Mouse (Mus musculus): Measurements from ENCODE around the gene Usp17la. TPM values are rescaled to one million over a fixed set of nuclear protein-coding genes. Genes with fewer than 3 reads are reported as not detected.
"Not testable (repeated sequence)": the region's sequence is repeated elsewhere in the genome, so short reads cannot be mapped to it uniquely, and the experiment has no call there.

Usp17la gene
- not detected in 2 replicates for polyA plus RNA-seq (2012; rRNA removed)

DNA sequence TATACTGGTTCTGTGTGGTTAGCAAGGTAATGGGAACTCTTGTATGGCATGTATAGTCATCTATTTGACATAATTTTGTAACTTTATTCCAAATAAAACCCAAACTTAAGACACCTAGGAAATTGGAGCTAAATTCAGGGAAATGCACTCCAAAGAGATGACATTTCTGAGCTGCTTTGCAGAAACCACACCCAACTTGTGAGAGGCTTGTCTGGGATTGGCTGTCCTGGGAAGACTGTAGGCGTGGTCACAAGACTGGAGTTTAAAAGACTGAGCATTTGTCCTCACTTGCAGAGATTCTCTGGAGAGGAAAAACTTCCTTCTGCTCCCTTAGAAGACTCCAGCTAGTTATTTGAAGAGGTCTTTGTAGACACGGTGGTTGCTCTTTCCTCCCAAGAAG is at the start of gene Usp17la:
TSS of gene Usp17la (plus strand) at position 301 of the 400 bp plus-strand sequence.
- not testable (repeated sequence) for H3K4me1 ChIP-seq (ENCODE audit: control insufficient read depth, insufficient read depth, insufficient read length); H3K36me3 ChIP-seq (ENCODE audit: control insufficient read depth, insufficient read depth, low read length); DNase-seq (ENCODE audit: low read depth in 1 of 2, low spot score in 2 of 2); H3K27ac ChIP-seq (ENCODE audit: insufficient read depth, low read length); H3K4me3 ChIP-seq (ENCODE audit: extremely low read depth, insufficient read depth, insufficient read length); H3K27me3 ChIP-seq (ENCODE audit: control insufficient read depth, insufficient read depth, low read length)
- 79% methylated on average over 2 of the region's 2 CpGs for WGBS

DNA sequence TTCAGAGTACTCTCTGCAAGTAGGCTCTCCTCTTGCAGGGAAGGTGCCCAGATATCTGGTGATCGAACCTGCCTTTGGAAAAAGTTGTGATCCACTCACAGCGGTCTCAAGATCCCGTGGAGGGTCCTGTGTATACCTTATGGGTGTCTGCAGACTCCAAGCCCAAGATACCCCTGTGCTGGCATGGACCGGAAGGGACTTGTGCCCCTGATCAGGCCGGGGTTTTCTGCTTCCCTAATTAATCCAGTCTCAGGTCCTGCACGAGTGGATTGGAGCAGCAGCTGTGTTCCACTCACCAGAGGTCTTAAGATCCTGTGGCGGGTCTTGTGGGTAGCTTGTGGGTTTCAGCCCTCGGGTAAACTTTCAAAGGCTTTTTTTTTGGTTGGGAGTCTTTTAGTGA is 46.5 kb upstream of the Usp17la start:
- H3K4me1 ChIP-seq (ENCODE audit: control insufficient read depth, insufficient read depth, insufficient read length); H3K4me3 ChIP-seq (ENCODE audit: extremely low read depth, insufficient read depth, insufficient read length); DNase-seq (ENCODE audit: low read depth in 1 of 2, low spot score in 2 of 2); H3K27me3 ChIP-seq (ENCODE audit: control insufficient read depth, insufficient read depth, low read length); H3K27ac ChIP-seq (ENCODE audit: insufficient read depth, low read length); H3K36me3 ChIP-seq (ENCODE audit: control insufficient read depth, insufficient read depth, low read length): not testable (repeated sequence)
- WGBS = 73% methylated on average over 8 of the region's 8 CpGs

DNA sequence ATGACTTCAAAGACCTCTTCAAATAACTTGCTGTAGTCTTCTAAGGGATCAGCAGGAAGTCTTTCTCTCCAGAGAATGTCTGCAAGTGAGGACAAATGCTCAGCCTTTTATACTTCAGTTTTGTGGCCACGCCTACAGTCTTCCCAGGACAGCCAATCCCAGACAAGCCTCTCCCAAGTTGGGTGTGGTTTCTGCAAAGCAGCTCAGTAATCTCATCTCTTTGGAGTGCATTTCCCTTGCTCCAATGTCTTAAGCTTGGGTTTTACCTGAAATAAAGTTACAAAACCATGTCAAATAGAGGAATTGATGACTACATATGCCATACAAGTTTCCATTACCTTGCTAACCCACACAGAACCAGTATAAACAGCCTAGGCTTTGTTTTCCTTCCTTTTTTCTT is 14.3 kb upstream of the Usp17la start, which contains the start of gene Usp17lb:
TSS of gene Usp17lb (minus strand) at position 101 of the 400 bp plus-strand sequence.
- no peak within 1 kb of the TSS for H3K27ac ChIP-seq (ENCODE audit: insufficient read depth, low read length)
- H3K4me3 ChIP-seq (ENCODE audit: extremely low read depth, insufficient read depth, insufficient read length) = no peak within 1 kb of the TSS
- H3K36me3 ChIP-seq (ENCODE audit: control insufficient read depth, insufficient read depth, low read length) = no peaks in the 10 kb centered on the region
- H3K27me3 ChIP-seq (ENCODE audit: control insufficient read depth, insufficient read depth, low read length) = no peaks in the 10 kb centered on the region
- no peak for DNase-seq (ENCODE audit: low read depth in 1 of 2, low spot score in 2 of 2)
- 59% methylated on average over 1 of the region's 1 CpGs for WGBS
- TF ChIP-seq CTCF (IDR thresholded peaks at IDR 0.05; ENCODE audit: extremely low read depth, insufficient read depth, insufficient read length, insufficient replicate concordance) (no peak), POLR2A (IDR thresholded peaks at IDR 0.05; ENCODE audit: low read depth, low read length) (no peak)
- no peaks in the 10 kb centered on the region for H3K4me1 ChIP-seq (ENCODE audit: control insufficient read depth, insufficient read depth, insufficient read length)

DNA sequence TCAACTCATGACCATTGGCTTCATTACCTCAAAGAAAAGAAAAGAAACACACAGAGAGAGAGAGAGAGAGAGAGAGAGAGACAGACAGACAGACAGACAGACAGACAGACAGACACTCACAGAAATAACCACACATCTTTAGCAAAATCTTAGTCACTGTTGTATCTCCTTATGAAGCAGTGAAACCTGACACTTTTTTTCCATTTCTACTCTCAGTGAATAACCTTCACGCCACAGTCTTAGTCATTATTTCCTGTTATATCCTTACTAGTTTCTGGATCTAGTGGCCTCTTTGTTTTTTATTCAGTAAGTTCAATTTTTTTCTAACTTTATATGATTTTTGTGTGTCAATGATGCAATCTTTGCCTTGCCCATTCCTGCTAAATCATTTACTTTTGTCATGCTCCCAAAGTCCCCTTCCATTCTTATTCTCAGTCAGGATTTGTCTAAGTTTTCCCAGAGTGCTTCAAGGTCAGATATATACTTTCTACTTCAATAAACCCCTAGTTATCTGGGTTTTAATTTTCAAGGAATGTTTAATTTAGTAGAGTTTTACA is 13.0 kb upstream of the Usp17la start:
- Histone ChIP-seq H3K4me1 (ENCODE audit: control insufficient read depth, insufficient read depth, insufficient read length) (no peaks in the 10 kb centered on the region), H3K27me3 (ENCODE audit: control insufficient read depth, insufficient read depth, low read length) (no peaks in the 10 kb centered on the region), H3K4me3 (ENCODE audit: extremely low read depth, insufficient read depth, insufficient read length) (no peak overlapping the region), H3K27ac (ENCODE audit: insufficient read depth, low read length) (no peak overlapping the region), H3K36me3 (ENCODE audit: control insufficient read depth, insufficient read depth, low read length) (no peaks in the 10 kb centered on the region)
- TF ChIP-seq CTCF (IDR thresholded peaks at IDR 0.05; ENCODE audit: extremely low read depth, insufficient read depth, insufficient read length, insufficient replicate concordance) (no peak), POLR2A (IDR thresholded peaks at IDR 0.05; ENCODE audit: low read depth, low read length) (no peak)
- WGBS = 77% methylated on average over 1 of the region's 1 CpGs
- DNase-seq (ENCODE audit: low read depth in 1 of 2, low spot score in 2 of 2) = no peak

DNA sequence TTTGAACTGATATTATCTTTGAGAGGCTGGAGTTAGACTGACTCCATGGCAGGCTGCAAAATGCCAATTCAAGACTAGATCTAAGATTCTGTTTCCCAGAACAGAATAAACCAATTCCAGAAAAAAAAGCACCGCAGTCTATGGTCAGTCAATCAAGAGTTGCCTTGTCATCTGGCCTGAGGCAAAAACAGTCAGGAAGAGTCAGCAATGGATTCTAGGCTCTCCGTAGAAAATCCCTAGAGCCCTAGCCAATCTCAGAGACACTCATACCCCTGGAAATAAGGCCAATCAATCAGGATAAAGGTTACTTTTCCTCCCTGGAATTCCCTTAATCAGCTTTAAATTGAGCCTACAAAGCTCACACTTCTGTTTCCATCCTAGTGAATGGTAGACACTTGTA is 5.3 kb upstream of the Usp17la start:
- H3K27ac ChIP-seq (ENCODE audit: insufficient read depth, low read length); H3K36me3 ChIP-seq (ENCODE audit: control insufficient read depth, insufficient read depth, low read length); H3K27me3 ChIP-seq (ENCODE audit: control insufficient read depth, insufficient read depth, low read length); H3K4me3 ChIP-seq (ENCODE audit: extremely low read depth, insufficient read depth, insufficient read length); H3K4me1 ChIP-seq (ENCODE audit: control insufficient read depth, insufficient read depth, insufficient read length); DNase-seq (ENCODE audit: low read depth in 1 of 2, low spot score in 2 of 2): not testable (repeated sequence)
- WGBS = 92% methylated on average over 2 of the region's 2 CpGs

DNA sequence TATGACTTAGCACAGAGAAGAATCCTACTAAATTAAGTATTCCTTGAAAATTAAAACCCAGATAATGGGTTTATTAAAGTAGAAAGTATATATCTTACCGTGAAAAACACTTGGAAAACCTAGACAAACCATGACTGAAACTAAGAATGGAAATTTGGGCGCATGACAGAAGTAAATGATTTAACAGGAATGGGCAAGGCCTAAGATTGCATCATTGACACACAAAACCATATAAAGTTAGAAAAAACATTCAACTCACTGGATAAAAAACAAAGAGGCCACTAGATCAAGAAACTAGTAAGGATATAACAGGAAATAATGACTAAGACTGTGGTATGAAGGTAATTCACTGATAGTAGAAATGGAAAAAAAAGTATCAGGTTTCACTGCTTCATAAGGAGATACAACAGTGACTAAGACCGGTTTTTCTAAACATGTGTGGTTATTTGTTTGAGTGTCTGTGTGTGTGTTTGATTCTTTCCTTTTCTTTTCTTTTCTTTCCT is 1.5 kb upstream of the Usp17la start:
- DNase-seq (ENCODE audit: low read depth in 1 of 2, low spot score in 2 of 2) = no peak
- no peaks in the 10 kb centered on the region for H3K36me3 ChIP-seq (ENCODE audit: control insufficient read depth, insufficient read depth, low read length)
- no peak for TF ChIP-seq CTCF (IDR thresholded peaks at IDR 0.05; ENCODE audit: extremely low read depth, insufficient read depth, insufficient read length, insufficient replicate concordance)
- no peak for TF ChIP-seq POLR2A (IDR thresholded peaks at IDR 0.05; ENCODE audit: low read depth, low read length)
- H3K27me3 ChIP-seq (ENCODE audit: control insufficient read depth, insufficient read depth, low read length) = no peaks in the 10 kb centered on the region
- H3K4me1 ChIP-seq (ENCODE audit: control insufficient read depth, insufficient read depth, insufficient read length) = no peaks in the 10 kb centered on the region
- 78% methylated on average over 3 of the region's 3 CpGs for WGBS
- H3K4me3 ChIP-seq (ENCODE audit: extremely low read depth, insufficient read depth, insufficient read length) = no peak overlapping the region
- no peak overlapping the region for H3K27ac ChIP-seq (ENCODE audit: insufficient read depth, low read length)

DNA sequence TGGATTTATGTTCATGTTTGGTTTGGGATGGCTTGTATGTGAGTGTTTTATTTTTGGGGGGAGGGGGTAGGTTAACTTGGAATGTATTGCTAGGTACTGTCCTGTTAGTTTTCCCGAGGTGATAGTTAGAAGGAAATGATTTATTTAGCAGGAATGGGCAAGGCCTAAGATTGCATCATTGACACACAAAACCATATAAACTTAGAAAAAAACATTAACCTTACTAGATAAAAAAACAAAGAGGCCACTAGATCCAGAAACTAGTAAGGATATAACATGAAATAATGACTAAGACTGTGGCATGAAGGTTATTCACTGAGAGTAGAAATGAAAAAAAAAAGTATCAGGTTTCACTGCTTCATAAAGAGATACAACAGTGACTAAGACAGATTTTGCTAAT is 874 bp downstream of the Usp17la start:
- Histone ChIP-seq H3K27ac (ENCODE audit: insufficient read depth, low read length) (no peak overlapping the region), H3K4me3 (ENCODE audit: extremely low read depth, insufficient read depth, insufficient read length) (no peak overlapping the region), H3K27me3 (ENCODE audit: control insufficient read depth, insufficient read depth, low read length) (no peaks in the 10 kb centered on the region), H3K4me1 (ENCODE audit: control insufficient read depth, insufficient read depth, insufficient read length) (no peaks in the 10 kb centered on the region), H3K36me3 (ENCODE audit: control insufficient read depth, insufficient read depth, low read length) (no peaks in the 10 kb centered on the region)
- no peak for DNase-seq (ENCODE audit: low read depth in 1 of 2, low spot score in 2 of 2)
- TF ChIP-seq POLR2A (IDR thresholded peaks at IDR 0.05; ENCODE audit: low read depth, low read length) (no peak), CTCF (IDR thresholded peaks at IDR 0.05; ENCODE audit: extremely low read depth, insufficient read depth, insufficient read length, insufficient replicate concordance) (no peak)
- 70% methylated on average over 1 of the region's 1 CpGs for WGBS

Data from spleen, adult 2 months (tissue).